Mouse (Mus musculus) heart, adult 9 months (tissue): ENCODE data around the gene Dnajb1.
"Not testable (repeated sequence)": the region's sequence is repeated elsewhere in the genome, so short reads cannot be mapped to it uniquely, and the experiment has no call there.

Experiments
- DNase-seq, 2 experiments: peaks; one replicate each; pipeline ENCODE4 v3.0.0; 2022; ENCODE audit warnings: low spot score in 2 of 2

Gene Dnajb1

GRCm38 (mm10) chr8:83578131-83579055 is 29.6 kb upstream of the Dnajb1 start:
- DNase-seq: peak in 1 of 2 experiments; percentile 27

- no peak for DNase-seq
These were observed 28.3 kb upstream of the Dnajb1 start for GRCm38 (mm10) chr8:83579676-83580075.

- no peak for DNase-seq
These were observed 27.2 kb upstream of the Dnajb1 start for GRCm38 (mm10) chr8:83580826-83581225.

DNA sequence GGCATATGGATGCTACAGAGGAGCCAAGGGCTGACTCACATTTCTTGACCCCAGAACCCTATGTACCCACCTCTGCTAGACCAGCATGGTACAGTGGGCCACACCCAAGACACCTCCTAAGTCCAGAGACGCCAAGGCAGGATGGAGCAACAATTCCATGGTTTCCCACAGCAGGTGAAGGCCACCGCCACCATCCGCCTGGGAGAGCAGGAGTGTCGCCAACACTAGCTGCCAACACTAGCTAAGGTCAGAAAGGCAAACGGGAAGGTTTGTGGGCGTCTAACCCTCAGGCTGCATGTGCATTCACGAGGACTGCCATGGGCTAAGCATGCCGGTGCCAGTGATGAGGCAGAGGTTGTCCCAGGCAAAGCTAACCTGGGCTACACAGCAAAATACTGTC is 25.8 kb upstream of the Dnajb1 start:
- DNase-seq: no peak

GRCm38 (mm10) chr8:83583236-83583635 is 24.8 kb upstream of the Dnajb1 start:
- DNase-seq: no peak

DNA sequence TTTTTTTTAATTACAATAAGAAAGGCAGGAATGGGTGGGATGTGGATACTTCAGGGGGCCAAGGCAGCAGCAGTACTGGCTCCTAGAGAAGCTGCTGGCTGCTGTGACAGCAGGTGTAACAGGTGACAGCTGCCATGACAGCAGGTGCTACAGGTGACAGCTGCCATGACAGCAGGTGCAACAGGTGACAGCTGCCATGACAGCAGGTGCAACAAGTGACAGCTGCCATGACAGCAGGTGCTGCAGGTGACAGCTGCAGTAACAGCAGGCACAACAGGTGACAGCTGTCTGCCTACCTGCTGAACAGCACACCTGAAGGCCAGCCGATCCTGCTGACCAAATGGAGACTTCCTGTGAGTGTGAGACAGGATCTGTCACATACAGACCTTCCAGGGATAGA is 23.2 kb upstream of the Dnajb1 start:
- no peak for DNase-seq

DNA sequence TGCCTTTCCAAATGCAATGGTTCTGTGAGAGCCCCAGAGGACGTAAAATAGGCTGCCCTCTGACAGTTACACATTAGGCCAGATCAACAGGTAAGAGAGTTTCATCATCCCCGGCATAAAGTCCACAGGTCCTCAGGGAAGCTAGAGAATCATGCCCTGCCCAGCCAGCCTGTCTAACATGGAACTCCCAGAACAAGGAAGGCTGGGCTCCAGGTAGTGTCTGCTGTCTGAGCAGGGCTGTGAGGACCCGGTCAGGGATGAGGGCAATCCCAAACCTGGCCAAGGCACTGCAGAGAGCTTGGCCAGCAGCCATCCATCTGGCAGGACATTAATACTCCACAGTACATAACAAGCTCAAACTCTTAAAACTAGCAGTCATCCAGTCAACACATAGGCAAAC is 22.7 kb upstream of the Dnajb1 start:
- DNase-seq: no peak

DNA sequence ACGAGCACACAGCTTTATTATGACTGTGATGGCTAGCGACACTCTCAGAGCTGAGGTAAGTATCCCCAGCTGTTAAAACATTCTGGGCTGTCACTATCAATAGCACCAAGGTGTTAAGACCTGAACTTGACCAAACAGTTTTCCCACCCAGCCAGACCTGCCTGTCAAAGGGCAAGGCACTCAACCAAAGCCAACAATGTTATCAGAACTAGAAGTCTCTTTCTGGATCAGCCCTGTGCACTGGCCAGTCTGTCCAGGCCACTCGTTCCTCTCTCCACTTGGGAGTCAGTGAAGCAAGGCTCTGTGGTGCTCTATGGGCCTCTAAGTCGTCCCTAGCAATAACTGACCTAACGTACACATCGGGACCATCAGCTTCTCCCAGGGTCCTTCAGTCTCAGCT is 20.3 kb upstream of the Dnajb1 start:
- no peak for DNase-seq

- no peak for DNase-seq
These were observed 19.1 kb upstream of the Dnajb1 start for GRCm38 (mm10) chr8:83588886-83589285.

GRCm38 (mm10) chr8:83590488-83591023 is 17.4 kb upstream of the Dnajb1 start:
- DNase-seq: no peak

DNA sequence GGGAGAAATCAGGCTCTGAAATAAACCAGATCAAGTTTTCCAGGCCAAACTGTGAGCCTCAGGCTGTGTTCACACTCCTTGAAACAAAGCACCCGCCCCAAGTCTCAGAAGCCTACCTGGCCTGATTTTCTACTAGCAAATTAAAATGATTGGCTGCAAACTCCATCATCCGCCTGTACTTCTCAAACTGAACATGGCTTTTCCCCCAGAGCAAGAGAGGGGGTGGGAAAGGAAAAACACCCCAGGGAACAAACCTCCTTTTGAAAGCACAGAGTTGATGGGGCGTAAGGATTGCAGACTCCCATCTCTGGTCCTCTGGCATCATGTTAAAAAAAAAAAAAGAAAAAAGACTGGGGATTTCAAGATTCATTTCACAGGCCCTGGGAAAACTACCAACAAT is 15.3 kb upstream of the Dnajb1 start:
- no peak for DNase-seq

- no peak for DNase-seq
These were observed 14.4 kb upstream of the Dnajb1 start for GRCm38 (mm10) chr8:83593325-83594166.

GRCm38 (mm10) chr8:83594167-83595049 is 13.6 kb upstream of the Dnajb1 start:
- DNase-seq: peak; percentile 96 to 97

DNA sequence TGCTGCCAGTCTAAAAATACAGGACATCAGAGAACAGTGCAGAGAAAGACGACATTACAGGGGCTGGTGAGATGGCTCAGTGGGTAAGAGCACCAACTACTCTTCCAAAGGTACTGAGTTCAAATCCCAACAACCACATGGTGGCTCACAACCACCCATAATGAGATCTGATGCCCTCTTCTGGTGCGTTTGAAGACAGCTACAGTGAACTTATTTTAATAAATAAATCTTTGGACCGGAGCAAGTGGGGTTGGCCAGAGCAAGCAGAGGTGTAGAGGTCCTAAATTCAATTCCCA is 13.0 kb upstream of the Dnajb1 start:
- DNase-seq: not testable (repeated sequence)

GRCm38 (mm10) chr8:83596369-83596768 is 11.6 kb upstream of the Dnajb1 start:
- DNase-seq: no peak

- DNase-seq: no peak
These were observed 9.8 kb upstream of the Dnajb1 start for GRCm38 (mm10) chr8:83598146-83598545.

DNA sequence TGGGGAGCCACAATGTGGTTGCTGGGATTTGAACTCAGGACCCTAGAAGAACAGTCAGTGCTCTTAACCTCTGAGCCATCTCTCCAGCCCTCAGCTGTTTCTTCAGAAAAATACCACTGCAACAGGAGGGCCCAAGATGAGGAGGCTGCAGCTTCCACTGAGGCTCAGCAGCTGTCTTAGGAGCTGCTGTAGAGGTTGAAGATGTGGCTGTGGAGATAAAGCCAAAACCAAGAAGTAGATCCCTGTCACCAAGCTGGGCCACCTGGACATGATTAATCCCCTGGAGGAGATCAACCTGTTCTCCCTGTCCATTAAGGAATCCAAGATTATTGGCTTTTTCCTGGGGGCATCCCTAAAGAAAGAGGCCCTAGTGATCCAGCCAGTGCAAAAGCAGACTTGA is 8.2 kb upstream of the Dnajb1 start:
- no peak for DNase-seq

GRCm38 (mm10) chr8:83602650-83603029 is 5.4 kb upstream of the Dnajb1 start:
- DNase-seq: no peak

DNA sequence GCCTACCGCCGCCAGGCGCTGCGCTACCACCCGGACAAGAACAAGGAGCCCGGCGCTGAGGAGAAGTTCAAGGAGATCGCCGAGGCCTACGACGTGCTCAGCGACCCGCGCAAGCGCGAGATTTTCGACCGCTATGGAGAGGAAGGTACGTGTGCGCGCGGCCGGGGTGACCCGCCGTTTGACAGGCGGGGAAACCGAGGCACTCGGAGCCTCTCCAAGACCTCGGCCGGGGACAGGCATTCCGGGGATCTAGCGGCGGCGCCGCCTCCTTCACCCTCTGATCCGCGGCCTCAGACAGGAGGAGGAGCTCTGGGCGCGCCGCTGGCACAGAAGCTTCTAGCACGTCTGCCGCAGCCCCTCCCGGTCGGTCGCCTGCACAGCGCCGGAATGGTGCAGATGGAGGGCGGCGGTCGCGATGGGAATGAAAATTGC is 421 bp downstream of the Dnajb1 start:
- DNase-seq: peak; percentile 85 to 86

DNA sequence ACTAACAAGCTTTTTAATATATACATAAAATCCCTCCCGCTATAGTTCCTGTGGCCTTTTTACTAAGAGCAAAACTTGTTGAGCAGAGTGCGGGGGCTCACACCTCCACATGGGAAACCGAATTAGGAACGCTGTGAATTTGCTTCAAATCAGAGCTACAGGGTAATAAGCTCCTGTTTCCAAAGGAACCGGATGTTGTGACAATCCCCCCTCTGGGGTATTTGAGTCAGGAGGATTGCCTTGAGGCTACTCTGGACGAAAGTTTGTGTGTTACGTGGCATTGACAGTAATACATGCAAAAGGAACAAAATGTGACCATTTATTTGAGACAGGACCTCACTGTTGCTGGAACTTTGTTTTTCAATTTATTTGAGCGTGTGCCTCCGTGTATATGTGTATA is 1.1 kb downstream of the Dnajb1 start:
- DNase-seq: no peak

GRCm38 (mm10) chr8:83609547-83610180 is 1.7 kb downstream of the Dnajb1 start:
- no peak for DNase-seq
